Mouse (Mus musculus): ENCODE measurements around the gene Cmklr1.

DNA sequence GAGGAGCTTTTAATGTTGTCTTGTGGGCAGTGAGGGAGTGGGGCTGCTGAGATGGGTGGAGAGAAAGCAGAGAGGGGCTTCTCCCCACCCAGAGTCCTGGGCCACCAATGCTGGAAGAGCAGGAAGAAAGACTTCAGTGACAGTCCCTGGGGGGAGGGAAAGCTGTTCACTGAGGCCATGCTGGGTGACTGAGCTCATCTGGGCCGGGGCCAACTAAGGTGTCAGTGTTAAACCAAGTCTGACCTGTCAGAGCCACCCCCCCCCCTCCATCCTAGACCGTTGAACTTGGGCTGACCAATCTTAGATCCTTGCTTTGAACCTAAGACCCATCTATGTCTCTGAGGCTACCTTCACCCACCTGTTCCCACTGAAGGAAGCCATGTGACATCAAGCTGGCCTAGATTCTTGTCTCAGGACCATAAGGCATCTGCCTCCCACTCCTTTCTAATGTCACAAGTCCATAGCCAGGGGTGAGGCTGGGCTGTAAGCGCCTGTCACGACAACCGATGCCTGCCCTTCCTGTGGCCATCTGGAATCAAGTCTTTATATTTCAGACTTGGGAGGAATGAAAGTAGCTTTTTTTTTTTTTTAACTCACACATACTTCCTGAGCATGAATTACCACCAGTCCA is 60.1 kb downstream of the Cmklr1 start:
- TF ChIP-seq CTCF (IDR thresholded peaks at IDR 0.05; ENCODE audit: borderline replicate concordance, insufficient read depth, low read length) (no peak), POLR2A (IDR thresholded peaks at IDR 0.05; ENCODE audit: low read depth, low read length) (no peak)

Data from embryonic fibroblast, embryonic 13.5 days (primary cell).